Mouse (Mus musculus): Measurements from ENCODE around the gene Hspb3. TPM values are rescaled to one million over a fixed set of nuclear protein-coding genes. Genes with fewer than 3 reads are reported as not detected.

Gene Hspb3
- total RNA-seq (2014; fragmentation: Nextera tagmentation), result not detected in 2 replicates
- total RNA-seq (2017), result not detected in 2 replicates

GRCm38 (mm10) chr13:113663151-113663779 is at the start of gene Hspb3:
Gene Hspb3, minus strand, starts transcription at chr13:113663676.
- no peak for ATAC-seq (replicated peaks; ENCODE audit: poor library complexity, severe bottlenecking)

- ATAC-seq (replicated peaks; ENCODE audit: poor library complexity, severe bottlenecking), result no peak
These were observed 49.7 kb upstream of the Hspb3 start for GRCm38 (mm10) chr13:113713186-113713585.

- no peak for ATAC-seq (replicated peaks; ENCODE audit: poor library complexity, severe bottlenecking)
These were observed 42.7 kb upstream of the Hspb3 start for GRCm38 (mm10) chr13:113706183-113706582.

GRCm38 (mm10) chr13:113701185-113701584 is 37.7 kb upstream of the Hspb3 start:
- ATAC-seq (replicated peaks; ENCODE audit: poor library complexity, severe bottlenecking), result no peak

DNA sequence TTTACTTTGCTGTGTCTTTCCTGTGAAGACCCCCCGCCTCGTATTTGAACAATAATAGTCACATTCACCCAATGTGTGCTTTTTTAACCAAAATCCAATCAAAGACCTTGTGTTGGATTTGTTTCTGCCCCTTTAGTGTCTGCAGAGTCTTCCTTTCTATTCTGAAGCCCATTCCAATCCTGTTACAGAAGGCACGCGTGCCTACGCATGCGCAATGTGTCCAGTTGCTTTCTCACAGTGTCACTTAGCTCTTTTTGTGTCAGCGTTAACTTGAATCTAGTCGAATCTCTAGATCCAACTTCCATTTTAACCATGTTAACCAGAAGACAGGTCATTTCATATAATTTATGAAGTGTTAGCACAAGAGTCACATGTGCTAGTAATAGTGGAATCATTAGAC is 36.5 kb upstream of the Hspb3 start:
- ATAC-seq (replicated peaks; ENCODE audit: poor library complexity, severe bottlenecking), result no peak

DNA sequence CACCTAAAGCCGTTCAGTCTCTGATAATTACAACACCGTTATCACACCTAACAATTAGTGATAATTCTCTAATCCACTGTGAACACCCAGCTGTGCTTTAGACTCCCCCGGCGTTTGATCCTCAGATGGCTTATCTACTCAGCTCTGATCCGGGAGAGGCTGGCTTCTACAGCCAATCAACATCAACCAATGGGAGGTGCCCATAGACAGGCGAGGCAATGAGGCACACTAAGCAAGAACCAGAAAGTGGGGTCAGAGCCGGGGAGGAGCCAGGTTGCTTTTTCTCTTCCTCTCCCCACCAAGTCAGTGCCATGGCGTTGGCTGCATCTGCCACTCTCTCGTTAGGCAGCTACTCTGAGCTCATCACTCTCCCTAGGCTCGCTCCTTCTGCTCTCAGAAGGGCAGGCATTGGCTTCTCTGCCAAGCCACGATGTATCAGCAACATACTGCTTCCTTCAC is 36.0 kb upstream of the Hspb3 start:
- ATAC-seq (replicated peaks; ENCODE audit: poor library complexity, severe bottlenecking), result no peak

GRCm38 (mm10) chr13:113696838-113697321 is 33.4 kb upstream of the Hspb3 start:
- no peak for ATAC-seq (replicated peaks; ENCODE audit: poor library complexity, severe bottlenecking)

DNA sequence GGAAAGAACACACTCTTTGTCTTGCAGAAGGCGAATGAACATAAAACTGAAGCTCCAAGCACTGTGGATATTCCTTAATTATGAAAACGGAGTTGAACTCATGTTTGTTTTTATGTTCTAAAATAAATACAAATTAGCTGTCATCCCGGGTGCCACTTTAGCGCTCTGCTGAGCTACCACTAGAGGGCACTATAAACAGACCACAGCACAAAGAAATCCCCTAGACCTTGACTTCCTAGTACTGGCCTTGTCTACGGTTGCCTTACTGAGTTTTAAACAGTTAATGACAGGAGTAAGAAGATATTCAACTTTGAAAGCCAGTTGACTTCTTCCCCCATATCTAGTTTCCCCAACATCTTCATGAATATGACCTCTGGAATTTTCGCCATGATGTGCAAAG is 29.9 kb upstream of the Hspb3 start:
- ATAC-seq (replicated peaks; ENCODE audit: poor library complexity, severe bottlenecking), result peak; percentile 79

- ATAC-seq (replicated peaks; ENCODE audit: poor library complexity, severe bottlenecking), result peak; percentile 56
These were observed 28.2 kb upstream of the Hspb3 start for GRCm38 (mm10) chr13:113691644-113692043.

DNA sequence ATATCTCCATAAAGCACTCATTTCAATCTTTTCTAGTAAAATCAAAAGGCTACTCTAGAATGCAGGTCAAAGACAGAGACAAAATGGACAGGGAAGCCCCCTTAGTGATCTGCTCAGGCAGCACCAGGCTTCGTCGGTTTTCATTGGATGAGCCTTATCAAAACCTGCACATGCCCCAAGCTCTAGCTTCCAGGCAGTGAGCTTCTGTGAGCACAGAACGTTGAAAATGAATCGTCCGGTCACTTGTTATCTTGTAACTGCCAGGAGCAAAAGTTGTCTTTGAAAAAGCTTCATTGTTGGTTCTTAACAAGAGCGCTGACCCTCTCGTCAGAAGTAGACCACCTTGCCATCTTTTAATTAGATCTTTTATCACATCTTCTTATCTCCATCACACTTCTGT is 26.4 kb upstream of the Hspb3 start:
- no peak for ATAC-seq (replicated peaks; ENCODE audit: poor library complexity, severe bottlenecking)

DNA sequence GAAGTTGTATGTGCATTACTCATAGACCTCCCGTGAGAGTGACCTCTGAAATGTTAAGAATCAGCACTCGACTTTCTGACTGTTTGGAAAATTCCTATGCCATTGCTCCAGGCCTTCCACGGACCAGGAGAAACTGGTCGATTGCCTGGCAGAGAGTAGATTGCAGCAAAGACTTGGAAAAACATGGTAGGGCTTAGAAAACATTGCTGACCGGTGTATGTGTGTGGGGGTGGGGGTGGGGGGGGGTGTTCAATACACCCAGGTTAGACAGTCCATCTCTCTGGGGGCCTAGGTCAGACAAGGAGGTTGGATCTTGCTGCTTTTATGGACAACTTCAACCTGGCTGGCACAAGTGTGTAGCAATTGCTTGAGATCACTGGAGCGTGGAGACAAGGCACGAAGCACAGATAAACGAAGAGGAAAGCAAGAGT is 23.2 kb upstream of the Hspb3 start:
- no peak for ATAC-seq (replicated peaks; ENCODE audit: poor library complexity, severe bottlenecking)

- no peak for ATAC-seq (replicated peaks; ENCODE audit: poor library complexity, severe bottlenecking)
These were observed 19.3 kb upstream of the Hspb3 start for GRCm38 (mm10) chr13:113682821-113683220.

- no peak for ATAC-seq (replicated peaks; ENCODE audit: poor library complexity, severe bottlenecking)
These were observed 17.2 kb upstream of the Hspb3 start for GRCm38 (mm10) chr13:113680646-113681045.

DNA sequence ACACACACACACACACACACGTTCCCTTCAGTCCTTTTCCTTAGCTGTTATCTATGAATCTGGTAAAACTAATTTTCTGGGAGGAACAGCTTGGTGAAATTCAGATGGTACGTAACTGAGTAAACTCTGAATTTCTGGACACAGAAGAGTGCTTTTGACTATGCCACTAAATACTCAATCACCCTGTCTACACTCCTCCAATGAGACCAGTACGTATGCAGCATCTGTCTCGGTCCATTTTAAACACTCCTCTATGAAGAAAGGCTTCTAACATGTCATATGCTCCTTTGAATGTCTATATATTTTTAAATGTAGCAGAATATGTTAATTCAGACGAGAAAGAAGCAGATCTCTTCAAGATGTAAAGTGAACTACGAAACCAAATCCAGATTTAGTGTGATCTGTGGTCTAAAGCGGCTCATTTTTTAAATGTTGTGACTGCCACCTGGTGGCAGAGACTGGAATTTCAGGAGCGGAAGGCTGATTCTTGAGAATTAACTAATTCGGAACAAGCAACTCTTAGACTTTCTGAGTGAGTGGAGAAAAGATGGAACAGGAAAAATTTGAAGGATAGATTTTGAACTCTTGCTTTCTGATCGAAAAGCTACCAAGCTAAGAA is 6.1 kb upstream of the Hspb3 start:
- ATAC-seq (replicated peaks; ENCODE audit: poor library complexity, severe bottlenecking), result peak; percentile 72

GRCm38 (mm10) chr13:113663883-113664282 is 407 bp upstream of the Hspb3 start:
- no peak for ATAC-seq (replicated peaks; ENCODE audit: poor library complexity, severe bottlenecking)

DNA sequence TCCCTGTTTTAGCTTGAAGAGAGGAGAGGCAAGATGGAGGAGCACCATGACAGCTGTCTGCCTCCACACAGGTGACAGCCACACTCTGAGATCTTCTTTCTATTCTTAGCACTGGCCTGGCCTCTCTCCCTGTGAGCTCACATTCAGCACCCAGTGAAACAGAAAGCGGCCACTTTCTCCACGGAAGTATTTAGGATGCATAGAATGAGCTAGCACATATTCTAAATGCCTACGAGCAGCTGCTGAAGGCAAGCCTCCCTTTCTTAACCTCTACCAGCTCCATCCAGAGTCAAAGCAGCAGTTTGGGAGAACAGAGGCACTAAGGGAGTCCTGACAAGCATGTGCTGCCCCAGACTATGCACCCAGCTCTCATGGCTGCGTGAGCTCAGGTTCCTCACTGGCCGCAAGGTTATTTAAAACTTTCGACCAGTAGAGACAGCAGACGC is 1.6 kb downstream of the Hspb3 start:
- ATAC-seq (replicated peaks; ENCODE audit: poor library complexity, severe bottlenecking), result peak; percentile 33; the same call in 1 of the 2 replicates

DNA sequence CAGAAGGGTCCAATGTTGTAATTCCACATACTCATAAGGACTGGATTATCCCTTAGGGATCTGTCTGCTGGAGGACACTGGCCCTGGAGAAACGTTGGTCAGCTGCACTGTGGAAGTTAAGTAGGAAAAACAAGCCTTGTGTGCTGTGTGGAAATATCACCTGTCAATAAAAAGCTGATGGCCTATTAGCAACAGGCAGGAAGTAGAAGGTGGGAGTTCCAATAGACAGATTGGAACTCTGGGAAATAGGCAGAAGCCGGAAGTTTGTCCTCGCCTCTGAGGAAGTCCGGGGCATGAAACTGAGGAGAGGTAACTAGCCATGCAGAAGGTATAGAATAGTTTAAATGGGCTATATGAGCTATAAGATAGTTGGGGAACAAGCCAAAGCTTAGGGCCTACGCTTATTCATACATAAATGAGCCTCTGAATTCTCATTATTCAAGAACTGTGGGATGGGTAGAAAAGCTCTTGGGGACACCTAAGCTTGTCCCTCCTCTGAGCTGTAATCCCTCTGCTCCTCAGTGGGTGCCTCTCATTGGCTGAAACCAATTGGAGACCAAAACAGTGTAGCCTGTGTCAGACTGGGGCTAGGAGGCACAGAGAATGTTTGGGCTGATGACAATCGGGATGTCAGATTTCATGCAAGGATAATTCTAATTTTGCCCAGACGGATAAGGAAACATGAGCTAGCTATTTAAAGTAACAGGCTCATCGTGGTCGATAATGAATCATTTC is 2.7 kb downstream of the Hspb3 start:
- ATAC-seq (replicated peaks; ENCODE audit: poor library complexity, severe bottlenecking), result no peak

- ATAC-seq (replicated peaks; ENCODE audit: poor library complexity, severe bottlenecking), result peak; percentile 92
These were observed 6.3 kb downstream of the Hspb3 start for GRCm38 (mm10) chr13:113657204-113657603.

DNA sequence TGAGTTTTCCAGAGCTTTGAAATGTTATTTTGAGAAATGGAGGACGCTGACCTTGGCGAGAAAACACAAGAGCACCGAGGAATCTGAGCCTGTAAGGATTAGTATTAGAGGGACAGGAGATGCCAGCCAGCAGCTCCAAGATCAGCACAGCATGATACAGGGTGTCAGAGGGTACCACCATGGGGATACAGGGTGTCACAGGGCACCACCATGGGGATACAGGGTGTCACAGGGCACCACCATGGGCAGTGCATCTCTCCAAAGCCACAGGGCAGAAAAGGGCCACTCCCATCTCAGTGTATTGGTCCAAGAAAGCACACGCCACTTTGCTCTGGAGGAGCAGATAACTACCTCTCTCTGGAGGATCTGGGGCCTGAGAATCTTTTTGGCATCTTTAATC is 6.8 kb downstream of the Hspb3 start:
- ATAC-seq (replicated peaks; ENCODE audit: poor library complexity, severe bottlenecking), result 0 out of 2 replicates have a peak, but pooled peaks have one; percentile 21

GRCm38 (mm10) chr13:113655511-113655910 is 8.0 kb downstream of the Hspb3 start:
- no peak for ATAC-seq (replicated peaks; ENCODE audit: poor library complexity, severe bottlenecking)

All from granulocyte monocyte progenitor cell, adult 5-6 weeks (primary cell).